Mouse (Mus musculus): ENCODE measurements around the gene Sec62.

DNA sequence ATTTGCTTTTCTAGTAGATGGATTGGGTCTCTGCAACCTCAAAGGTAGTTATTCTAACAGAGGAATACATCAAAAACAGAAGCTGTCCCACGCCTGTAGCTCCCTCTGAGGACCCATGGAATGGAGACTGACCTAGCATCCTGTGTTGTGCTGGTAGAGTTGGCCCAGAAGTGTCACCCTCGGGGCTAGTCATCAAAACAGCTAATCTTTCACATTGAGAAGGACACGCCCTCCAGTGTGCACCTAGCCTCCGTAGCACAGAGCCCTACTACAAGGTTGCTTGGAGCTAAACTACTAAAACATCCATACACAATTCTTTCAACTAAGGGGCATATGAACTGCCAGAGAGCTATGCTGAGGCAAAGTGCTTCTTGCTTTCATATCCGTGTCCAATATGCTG, 14.7 kb upstream of the Sec62 start:
- no peak for TF ChIP-seq CTCF (IDR thresholded peaks at IDR 0.05; ENCODE audit: low read depth)
- TF ChIP-seq EP300 (optimal IDR thresholded peaks at IDR 0.05) = no peak
